Mouse (Mus musculus) MEL (cell line): ENCODE measurements around the gene Pnpla1.

ENCODE experiments used
- CTCF ChIP-seq, 3 experiments: IDR thresholded peaks in 2 of 3; conservative IDR thresholded peaks in 1 of 3; 2 replicates each; pipeline ENCODE4 v1.5.1; 2011 to 2012; ENCODE audit warnings: low read length in 3 of 3, low read depth in 2 of 3, mild to moderate bottlenecking in 2 of 3, improper control_type of control experiment in 1 of 3, inconsistent platforms in 1 of 3, mixed read lengths in 1 of 3, moderate library complexity in 1 of 3; ENCODE audit not compliant: control insufficient read depth in 1 of 3, insufficient read depth in 1 of 3, poor library complexity in 1 of 3, severe bottlenecking in 1 of 3
- E2F4 ChIP-seq: IDR thresholded peaks from 2 replicates; pipeline ENCODE4 v1.6.1; 2011; ENCODE audit warnings: low read depth, low read length, improper control_type of control experiment, borderline replicate concordance
- MXI1 ChIP-seq: IDR thresholded peaks from 2 replicates; pipeline ENCODE4 v1.6.1; 2011; ENCODE audit warnings: mild to moderate bottlenecking, low read depth, low read length, improper control_type of control experiment
- POLR2A ChIP-seq, 2 experiments: IDR thresholded peaks; 2 replicates each; pipeline ENCODE4 v1.6.1; 2011 to 2012; ENCODE audit warnings: low read length in 2 of 2, mild to moderate bottlenecking in 2 of 2, control low read depth in 1 of 2, improper control_type of control experiment in 1 of 2, low read depth in 1 of 2, moderate library complexity in 1 of 2; ENCODE audit not compliant: control insufficient read depth in 1 of 2, insufficient read depth in 1 of 2, poor library complexity in 1 of 2
- TCF12 ChIP-seq: IDR thresholded peaks from 2 replicates; pipeline ENCODE4 v1.6.1; 2014; ENCODE audit warnings: low read depth, mild to moderate bottlenecking, inconsistent platforms, low read length, improper control_type of control experiment, moderate library complexity
- USF2 ChIP-seq, 2 experiments: IDR thresholded peaks; 2 replicates each; pipeline ENCODE4 v1.6.1; 2011 to 2012; ENCODE audit warnings: improper control_type of control experiment in 2 of 2, low read length in 2 of 2, borderline replicate concordance in 1 of 2, inconsistent platforms in 1 of 2, low read depth in 1 of 2, mild to moderate bottlenecking in 1 of 2; ENCODE audit not compliant: insufficient read depth in 1 of 2

DNA sequence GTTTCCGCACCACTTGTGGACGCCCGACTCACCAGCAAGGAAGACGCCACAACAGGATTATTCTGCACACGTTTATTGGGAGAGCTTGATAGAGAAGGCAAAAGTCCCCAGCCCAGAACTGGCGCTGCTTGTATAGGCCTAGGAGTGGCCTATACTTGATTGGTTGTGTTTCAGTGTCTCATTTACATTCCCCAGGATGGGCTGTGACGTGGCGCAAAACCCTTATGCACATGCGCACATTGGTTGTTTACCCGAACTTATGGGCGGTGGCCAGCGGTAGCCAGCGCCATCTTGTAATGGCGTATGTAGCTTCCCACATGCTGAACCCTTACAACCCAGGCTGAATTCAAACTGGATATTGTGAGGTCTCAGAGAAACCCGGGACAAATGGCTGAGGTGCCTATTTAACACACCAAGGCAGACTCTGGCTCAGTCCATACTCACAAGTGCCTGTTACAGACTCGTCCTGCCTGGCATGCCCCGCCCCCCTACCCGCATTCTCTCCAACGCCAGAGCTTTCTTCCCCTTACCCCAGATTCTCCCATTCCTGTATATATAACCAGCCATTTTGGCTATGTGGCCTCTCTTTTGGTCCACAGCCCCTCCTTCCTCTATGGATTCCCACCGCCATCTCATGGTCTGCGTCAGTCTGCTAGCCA lies 37.1 kb downstream of the Pnpla1 start:
- 0 out of 2 replicates have a peak, but pooled peaks have one; percentile 43 for TF ChIP-seq E2F4
- TF ChIP-seq USF2 (IDR thresholded peaks at IDR 0.05; ENCODE audit: borderline replicate concordance in 1 of 2, insufficient read depth in 1 of 2, low read depth in 1 of 2, low read length in 2 of 2): no peak
- TF ChIP-seq POLR2A (IDR thresholded peaks at IDR 0.05; ENCODE audit: control insufficient read depth in 1 of 2, insufficient read depth in 1 of 2, low read depth in 1 of 2, low read length in 2 of 2, poor library complexity in 1 of 2): peak; percentile 65 to 86
- no peak for TF ChIP-seq CTCF (IDR thresholded peaks at IDR 0.05 in 2 of 3, conservative IDR thresholded peaks at IDR 0.05 in 1 of 3; ENCODE audit: control insufficient read depth in 1 of 3, insufficient read depth in 1 of 3, low read depth in 2 of 3, low read length in 3 of 3, poor library complexity in 1 of 3, severe bottlenecking in 1 of 3)
- peak; percentile 60; the same call in 1 of the 2 replicates for TF ChIP-seq MXI1
- peak; percentile 62; the same call in 1 of the 2 replicates for TF ChIP-seq TCF12
